Mouse (Mus musculus) hindbrain, embryonic 10.5 days (tissue): ENCODE data around the gene Pax7. TPM values are rescaled to one million over a fixed set of nuclear protein-coding genes. Genes with fewer than 3 reads are reported as not detected.
A peak's percentile ranks its signal among the peaks of the same experiment; 100 is the strongest.

ENCODE experiments used
- DNase-seq: peaks from one replicate; pipeline ENCODE4 v3.0.0-alpha.2; 2017; ENCODE audit warnings: low spot score
- H3K27ac ChIP-seq: fragments of 300-500 bp; sonication (generic); 2 replicates; pipeline ENCODE4 v1.5.1; 2016; ENCODE audit warnings: mild to moderate bottlenecking, moderate library complexity
- H3K27me3 ChIP-seq: fragments of 300-500 bp; sonication (generic); 2 replicates; pipeline ENCODE4 v1.6.1; 2016; ENCODE audit warnings: mild to moderate bottlenecking; ENCODE audit not compliant: poor library complexity, insufficient read depth, severe bottlenecking
- H3K36me3 ChIP-seq: fragments of 300-500 bp; sonication (generic); 2 replicates; pipeline ENCODE4 v1.6.1; 2016; ENCODE audit warnings: mild to moderate bottlenecking, moderate library complexity
- H3K4me1 ChIP-seq: fragments of 300-500 bp; sonication (generic); replicated peaks from 2 replicates; pipeline ENCODE4 v1.6.1; 2016; ENCODE audit warnings: mild to moderate bottlenecking
- H3K4me3 ChIP-seq: fragments of 300-500 bp; sonication (generic); 2 replicates; pipeline ENCODE4 v1.5.1; 2016; ENCODE audit warnings: mild to moderate bottlenecking, moderate library complexity
- H3K9me3 ChIP-seq: fragments of 300-500 bp; sonication (generic); 2 replicates; pipeline ENCODE4 v1.6.1; 2016; ENCODE audit warnings: mild to moderate bottlenecking, moderate library complexity
- WGBS: fragments of 180-500 bp; shearing (Covaris S2); methylation state at CpG from one replicate; pipeline ENCODE4 v1.1.7; 2016; 5-methylcytosine and 5-hydroxymethylcytosine counted together
- polyA plus RNA-seq: library from polyadenylated mRNA; unstranded; fragments of >200 nt; fragmentation: Nextera tagmentation; extraction: Ambion mirVana; gene quantifications from 2 replicates; pipeline ENCODE4 v1.2.1, GENCODE M21; 2016

Pax7 gene
- 2.3 and 2.6 TPM in 2 replicates for polyA plus RNA-seq

DNA sequence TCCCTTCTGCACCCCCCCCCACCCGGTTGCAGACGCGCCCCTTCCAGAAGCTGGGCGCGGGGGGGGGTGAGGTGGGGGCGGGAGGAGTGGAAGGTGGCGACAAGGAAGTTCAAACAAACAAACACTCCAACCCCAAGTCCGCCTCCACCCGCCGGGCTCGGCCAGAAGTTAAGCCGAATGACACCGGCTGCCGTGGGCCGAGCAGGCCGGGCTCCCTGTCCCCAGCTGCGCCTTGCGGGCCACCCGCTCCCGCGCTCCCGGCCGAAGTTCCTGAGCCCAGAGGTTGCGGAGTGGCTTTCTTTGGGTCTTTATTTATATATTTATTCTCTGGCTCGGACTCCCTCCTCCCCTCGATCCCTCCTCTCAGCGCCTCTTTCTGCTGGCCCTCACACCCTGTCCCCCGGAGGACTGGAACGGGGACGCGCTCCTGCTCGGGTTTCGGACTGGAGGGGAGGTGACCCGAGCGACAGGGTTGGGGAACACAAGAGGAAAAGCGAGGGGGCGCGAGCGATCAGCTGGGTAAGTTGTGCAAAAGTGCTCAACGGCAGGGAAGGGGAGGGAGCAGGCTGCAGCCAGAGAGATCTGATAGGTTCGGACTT lies at the start of gene Pax7:
Gene Pax7, minus strand, starts transcription at position 493 of the 599 bp plus-strand sequence.
- peak; percentile 77 for DNase-seq
- Histone ChIP-seq H3K27ac (peak within 1 kb of the TSS; percentile 94), H3K36me3 (peaks cover 13% of the 10 kb centered on the region), H3K27me3 (peaks cover 100% of the 10 kb centered on the region), H3K4me3 (peak within 1 kb of the TSS; percentile 67), H3K4me1 (peaks cover 98% of the 10 kb centered on the region), H3K9me3 (no peaks in the 10 kb centered on the region)
- under 1% methylated on average over 39 of the region's 41 CpGs for WGBS

DNA sequence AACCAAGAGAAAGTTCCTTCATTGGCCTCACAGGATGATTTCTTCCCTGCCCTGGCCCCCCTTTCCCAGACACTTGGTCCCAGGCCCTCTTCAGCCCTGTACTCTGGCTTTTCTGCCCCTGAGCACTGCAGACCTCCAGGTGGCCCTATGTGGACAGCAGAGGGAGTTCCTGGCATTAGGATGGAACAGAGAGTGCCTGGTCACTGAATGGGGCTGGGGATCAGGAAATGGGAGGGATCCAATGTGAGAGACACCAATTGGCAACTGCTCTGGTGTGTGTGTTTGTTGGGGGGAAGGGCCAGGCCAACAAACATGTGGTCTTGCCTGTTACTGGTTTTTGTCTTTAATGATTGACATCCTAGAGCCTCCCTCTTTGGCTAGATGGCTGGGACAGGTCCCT lies 48.5 kb upstream of the Pax7 start:
- H3K4me1 ChIP-seq, result peaks cover 7% of the 10 kb centered on the region
- 0 out of 2 replicates have a peak overlapping the region, but pooled peaks have one; percentile 35 for H3K27ac ChIP-seq
- no peaks in the 10 kb centered on the region for H3K36me3 ChIP-seq
- no peak overlapping the region for H3K4me3 ChIP-seq
- H3K9me3 ChIP-seq, result no peaks in the 10 kb centered on the region
- peaks cover 5% of the 10 kb centered on the region; the same call in 1 of the 2 replicates for H3K27me3 ChIP-seq
- DNase-seq, result no peak

GRCm38 (mm10) chr4:139879324-139879723 lies 46.0 kb upstream of the Pax7 start:
- Histone ChIP-seq H3K36me3 (no peaks in the 10 kb centered on the region), H3K27ac (no peak overlapping the region), H3K27me3 (peaks cover 5% of the 10 kb centered on the region), H3K4me3 (no peak overlapping the region), H3K9me3 (no peaks in the 10 kb centered on the region), H3K4me1 (peaks cover 22% of the 10 kb centered on the region)
- 69% methylated on average over 7 of the region's 7 CpGs for WGBS
- no peak for DNase-seq

DNA sequence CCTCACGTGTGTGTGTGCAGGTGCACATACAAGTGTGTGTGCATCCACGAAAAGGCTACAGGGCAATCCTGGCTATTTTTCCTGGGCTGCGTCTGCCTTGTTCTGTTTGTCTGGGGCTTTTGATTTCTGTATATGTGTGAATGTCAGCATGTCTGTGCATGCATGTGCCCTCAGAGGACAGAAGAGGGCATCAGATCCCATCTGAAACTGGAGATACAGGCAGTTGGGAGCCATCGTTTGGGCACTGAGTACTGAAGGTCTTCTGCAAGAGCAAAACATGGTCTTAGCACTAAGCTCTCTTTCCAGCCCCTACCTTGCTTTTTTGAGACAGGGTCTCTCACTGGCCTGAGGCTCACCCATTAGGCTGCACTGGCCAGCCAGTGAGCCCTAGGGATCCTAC lies 45.1 kb upstream of the Pax7 start:
- WGBS, result 76% methylated on average over 4 of the region's 4 CpGs
- no peaks in the 10 kb centered on the region for H3K36me3 ChIP-seq
- no peak overlapping the region for H3K27ac ChIP-seq
- peaks cover 5% of the 10 kb centered on the region for H3K27me3 ChIP-seq
- H3K4me1 ChIP-seq, result peaks cover 22% of the 10 kb centered on the region
- DNase-seq, result no peak
- no peak overlapping the region for H3K4me3 ChIP-seq
- no peaks in the 10 kb centered on the region for H3K9me3 ChIP-seq

DNA sequence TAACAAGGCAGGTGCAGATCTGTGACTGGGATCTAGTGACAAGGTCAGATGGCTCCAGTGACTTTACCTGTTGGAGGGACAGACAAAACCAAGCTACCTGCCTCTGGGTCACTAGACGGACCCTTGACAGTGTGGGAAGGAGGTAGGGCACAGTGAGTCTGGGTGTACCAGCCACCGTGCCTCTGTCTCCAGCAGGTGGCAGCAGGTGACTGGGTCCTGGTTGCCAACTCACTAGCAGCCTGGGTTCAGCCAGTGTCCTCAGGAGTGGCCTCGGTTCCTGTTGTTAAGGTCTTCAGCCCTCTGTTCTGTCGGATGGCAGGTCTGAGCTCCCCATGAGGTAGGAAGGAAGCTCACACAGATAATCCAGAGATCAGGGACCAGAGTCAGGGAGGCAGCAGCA lies 43.9 kb upstream of the Pax7 start:
- 13% methylated on average over 4 of the region's 4 CpGs for WGBS
- peaks cover 22% of the 10 kb centered on the region for H3K4me1 ChIP-seq
- DNase-seq, result peak; percentile 82
- no peak overlapping the region for H3K4me3 ChIP-seq
- H3K9me3 ChIP-seq, result no peaks in the 10 kb centered on the region
- peaks cover 7% of the 10 kb centered on the region for H3K27me3 ChIP-seq
- no peaks in the 10 kb centered on the region for H3K36me3 ChIP-seq
- no peak overlapping the region for H3K27ac ChIP-seq

DNA sequence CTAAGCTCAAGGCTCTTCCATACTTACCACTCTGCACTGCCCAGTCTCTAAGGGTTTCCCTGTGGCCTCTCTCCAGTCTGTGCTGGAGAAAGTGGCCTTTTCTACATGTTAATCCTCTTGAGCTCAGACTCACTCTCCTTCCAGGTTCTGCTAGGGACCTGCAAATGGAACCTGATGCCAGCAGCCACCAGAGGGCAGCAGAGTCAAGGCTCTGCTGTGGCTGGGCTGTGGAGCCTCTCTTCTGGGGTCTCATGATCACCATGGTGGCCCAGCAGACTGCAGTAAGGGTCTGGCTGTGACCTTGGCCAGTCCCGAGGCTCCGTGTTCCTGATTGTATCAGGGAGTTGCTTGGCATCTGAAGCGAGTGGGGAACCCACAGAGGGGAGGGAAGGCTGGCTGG lies 39.3 kb upstream of the Pax7 start:
- no peak overlapping the region for H3K27ac ChIP-seq
- H3K9me3 ChIP-seq, result peaks cover 4% of the 10 kb centered on the region; the same call in 1 of the 2 replicates
- H3K36me3 ChIP-seq, result no peaks in the 10 kb centered on the region
- 4% methylated on average over 3 of the region's 3 CpGs for WGBS
- H3K4me3 ChIP-seq, result no peak overlapping the region
- H3K27me3 ChIP-seq, result peaks cover 10% of the 10 kb centered on the region
- peak; percentile 81 for DNase-seq
- H3K4me1 ChIP-seq, result peaks cover 27% of the 10 kb centered on the region

DNA sequence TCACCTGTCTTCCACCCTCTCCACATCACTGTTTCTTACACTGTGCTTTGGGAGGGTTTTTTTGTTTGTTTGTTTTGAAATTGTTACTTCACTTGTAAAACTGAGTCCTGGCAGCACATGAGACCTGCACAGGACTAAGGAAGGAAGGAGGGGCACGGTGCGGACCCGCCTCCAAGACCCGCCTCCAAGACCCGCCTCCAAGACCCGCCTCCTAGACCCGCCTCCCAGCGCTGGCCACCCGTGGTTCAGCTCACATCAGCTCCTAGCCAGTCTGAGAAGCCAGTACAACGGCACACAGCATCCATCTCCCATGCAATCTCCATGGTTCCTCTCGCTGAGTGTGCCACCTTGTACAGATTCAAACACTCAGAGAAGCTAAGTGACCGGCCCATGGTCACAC lies 38.4 kb upstream of the Pax7 start:
- WGBS, result 25% methylated on average over 12 of the region's 12 CpGs
- DNase-seq, result peak; percentile 37

GRCm38 (mm10) chr4:139863218-139863617 lies 29.9 kb upstream of the Pax7 start:
- Histone ChIP-seq H3K9me3 (peaks cover 1% of the 10 kb centered on the region; the same call in 1 of the 2 replicates), H3K27me3 (peaks cover 17% of the 10 kb centered on the region), H3K4me1 (no peaks in the 10 kb centered on the region), H3K36me3 (no peaks in the 10 kb centered on the region), H3K27ac (no peak overlapping the region), H3K4me3 (no peak overlapping the region)
- 77% methylated on average over 1 of the region's 1 CpGs for WGBS
- no peak for DNase-seq

More for the DNA sequence above, 38.4 kb upstream of the Pax7 start:
- Histone ChIP-seq H3K9me3 (peaks cover 4% of the 10 kb centered on the region; the same call in 1 of the 2 replicates), H3K27ac (no peak overlapping the region), H3K27me3 (peaks cover 10% of the 10 kb centered on the region), H3K36me3 (no peaks in the 10 kb centered on the region), H3K4me1 (peaks cover 18% of the 10 kb centered on the region), H3K4me3 (no peak overlapping the region)

GRCm38 (mm10) chr4:139858635-139859176 lies 25.4 kb upstream of the Pax7 start:
- no peaks in the 10 kb centered on the region for H3K9me3 ChIP-seq
- H3K4me1 ChIP-seq, result no peaks in the 10 kb centered on the region
- peak; percentile 87 for DNase-seq
- H3K4me3 ChIP-seq, result no peak overlapping the region
- peaks cover 57% of the 10 kb centered on the region for H3K27me3 ChIP-seq
- WGBS, result 3% methylated on average over 13 of the region's 13 CpGs
- no peak overlapping the region for H3K27ac ChIP-seq
- H3K36me3 ChIP-seq, result no peaks in the 10 kb centered on the region

DNA sequence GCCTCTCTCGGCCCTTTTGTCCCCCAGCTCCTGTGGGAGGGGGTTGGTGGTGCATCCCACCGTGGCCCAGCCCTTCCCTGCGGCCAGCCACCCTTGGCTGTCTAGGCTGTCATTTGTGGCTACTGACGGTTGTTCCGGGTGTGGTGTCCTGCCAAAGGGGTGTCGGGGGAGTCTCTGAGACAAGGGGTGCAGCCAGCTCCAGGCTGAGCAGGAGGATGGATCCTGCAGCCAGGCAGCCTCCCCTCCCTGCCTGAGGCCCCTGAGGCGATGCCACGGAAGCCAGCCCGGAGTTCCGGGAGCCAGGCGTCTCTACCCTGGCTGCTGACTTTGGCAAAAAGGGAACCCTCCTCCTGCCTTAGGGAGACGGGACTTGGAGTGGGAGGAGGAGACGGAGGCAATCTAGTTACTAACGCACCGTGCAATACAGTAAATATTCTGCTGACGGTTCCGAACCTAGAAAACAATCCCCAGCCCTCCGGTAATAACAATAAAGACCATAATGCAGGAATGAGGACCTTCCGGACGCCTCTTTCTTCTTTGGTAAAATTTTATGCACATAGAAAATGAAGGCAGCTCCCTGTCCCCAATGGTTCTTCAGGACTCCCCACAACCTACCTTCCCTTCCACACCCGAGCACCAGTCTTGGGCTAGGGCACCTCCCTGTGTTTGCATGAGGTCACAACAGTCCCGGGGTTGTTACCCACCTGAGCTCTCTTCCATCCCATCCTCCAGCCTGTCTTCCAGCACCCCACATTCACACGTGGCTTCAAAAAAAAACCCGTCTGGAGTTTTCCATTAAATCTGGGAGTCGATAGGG lies 19.1 kb upstream of the Pax7 start:
- no peaks in the 10 kb centered on the region for H3K36me3 ChIP-seq
- peak; percentile 37 for DNase-seq
- H3K4me3 ChIP-seq, result peak overlapping the region; percentile 35
- no peaks in the 10 kb centered on the region for H3K9me3 ChIP-seq
- H3K4me1 ChIP-seq, result peaks cover 27% of the 10 kb centered on the region
- 0 out of 2 replicates have a peak overlapping the region, but pooled peaks have one; percentile 45 for H3K27ac ChIP-seq
- peaks cover 96% of the 10 kb centered on the region for H3K27me3 ChIP-seq
- WGBS, result 3% methylated on average over 25 of the region's 25 CpGs

GRCm38 (mm10) chr4:139851387-139851786 lies 18.1 kb upstream of the Pax7 start:
- Histone ChIP-seq H3K27me3 (peaks cover 97% of the 10 kb centered on the region), H3K36me3 (no peaks in the 10 kb centered on the region), H3K9me3 (no peaks in the 10 kb centered on the region), H3K27ac (no peak overlapping the region), H3K4me1 (peaks cover 27% of the 10 kb centered on the region), H3K4me3 (no peak overlapping the region)
- DNase-seq, result no peak
- 11% methylated on average over 15 of the region's 15 CpGs for WGBS

DNA sequence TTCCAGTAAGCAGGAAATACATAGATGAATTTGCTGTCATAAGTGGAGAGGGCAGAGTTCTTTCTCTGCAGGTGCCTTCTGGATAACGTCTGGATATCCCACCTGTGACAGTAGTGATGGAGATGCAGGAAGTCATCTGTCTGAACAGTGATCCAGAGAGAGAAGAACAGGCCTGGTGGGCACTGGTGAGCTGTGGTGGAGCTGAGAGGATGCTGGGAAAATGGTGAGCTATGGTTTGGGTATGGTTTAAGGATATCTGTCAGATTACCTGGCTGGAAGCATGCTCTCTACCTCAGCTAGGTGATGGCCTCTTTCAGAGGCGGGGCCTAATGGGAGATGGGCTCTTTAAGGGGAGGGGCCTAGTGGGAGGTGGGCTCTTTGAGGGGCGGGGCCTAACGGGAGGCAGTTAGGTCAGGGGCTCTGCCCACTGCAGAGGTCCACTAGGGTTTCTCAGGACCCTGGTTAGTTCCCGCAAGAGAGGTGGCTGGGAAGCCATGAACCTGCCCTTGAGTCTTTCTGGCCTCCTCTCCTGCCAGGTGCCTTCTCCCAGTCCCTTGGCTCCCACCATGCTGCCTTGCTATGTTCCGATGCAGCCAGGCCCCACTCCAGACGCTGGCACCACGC lies 17.3 kb upstream of the Pax7 start:
- DNase-seq, result no peak
- 14% methylated on average over 8 of the region's 8 CpGs for WGBS
- Histone ChIP-seq H3K4me1 (peaks cover 27% of the 10 kb centered on the region), H3K27me3 (peaks cover 97% of the 10 kb centered on the region), H3K4me3 (no peak overlapping the region), H3K36me3 (no peaks in the 10 kb centered on the region), H3K9me3 (no peaks in the 10 kb centered on the region), H3K27ac (no peak overlapping the region)
